Mouse (Mus musculus) kidney, postnatal 0 days (tissue): ENCODE results near the gene Ptpn14. TPM values are rescaled to one million over a fixed set of nuclear protein-coding genes. Genes with fewer than 3 reads are reported as not detected.
A peak's percentile ranks its signal among the peaks of the same experiment; 100 is the strongest.

Experiments used
- ATAC-seq: fragments of 200-750 bp; cut with Nextera tagmentation; replicated peaks from 2 replicates; pipeline ENCODE4 v1.8.0; 2017; ENCODE audit warnings: low read depth, moderate number of reproducible peaks, moderate TSS enrichment, moderate library complexity; ENCODE audit not compliant: low FRiP score
- DNase-seq: peaks from one replicate; pipeline ENCODE4 v3.0.0-alpha.2; 2016; ENCODE audit warnings: low spot score
- H3K27ac ChIP-seq: fragments of 300-500 bp; sonication (generic); 2 replicates; pipeline ENCODE4 v1.5.1; 2014; ENCODE audit warnings: mild to moderate bottlenecking
- H3K27me3 ChIP-seq: fragments of 300-500 bp; sonication (generic); 2 replicates; pipeline ENCODE4 v1.6.1; 2014; ENCODE audit warnings: low read length, mixed read lengths; ENCODE audit not compliant: insufficient read depth
- H3K36me3 ChIP-seq: fragments of 300-500 bp; sonication (generic); 2 replicates; pipeline ENCODE4 v1.6.1; 2014; ENCODE audit warnings: low read length, mixed read lengths; ENCODE audit not compliant: insufficient read depth
- H3K4me1 ChIP-seq: fragments of 300-500 bp; sonication (generic); replicated peaks from 2 replicates; pipeline ENCODE4 v1.6.1; 2014; ENCODE audit warnings: antibody characterized with exemption, low read length, mixed read lengths; ENCODE audit not compliant: insufficient read depth
- H3K4me2 ChIP-seq: fragments of 300-500 bp; sonication (generic); 2 replicates; pipeline ENCODE4 v1.6.1; 2014; ENCODE audit warnings: mild to moderate bottlenecking, low read length, moderate library complexity, mixed read lengths
- H3K4me3 ChIP-seq: fragments of 300-500 bp; sonication (generic); replicated peaks from 2 replicates; pipeline ENCODE4 v1.5.1; 2014; ENCODE audit warnings: low read depth, low read length
- H3K9ac ChIP-seq: fragments of 300-500 bp; sonication (generic); 2 replicates; pipeline ENCODE4 v1.6.1; 2014; ENCODE audit warnings: low read depth, low read length
- H3K9me3 ChIP-seq: fragments of 300-500 bp; sonication (generic); replicated peaks from 2 replicates; pipeline ENCODE4 v1.6.1; 2016; ENCODE audit warnings: low read length, inconsistent platforms, mixed read lengths
- CTCF ChIP-seq: IDR thresholded peaks from 2 replicates; pipeline ENCODE4 v1.5.1; 2016; ENCODE audit warnings: antibody characterized with exemption, low read depth, mild to moderate bottlenecking, moderate library complexity
- WGBS: fragments of 180-500 bp; shearing (Covaris S2); extraction: QIAGEN DNeasy Blood & Tissue Kit; methylation state at CpG from one replicate; pipeline ENCODE4 v1.1.7; 2014; 5-methylcytosine and 5-hydroxymethylcytosine counted together
- polyA plus RNA-seq: library from polyadenylated mRNA; unstranded; fragments of >200 nt; fragmentation: Nextera tagmentation; extraction: Ambion mirVana; gene quantifications from 2 replicates; pipeline ENCODE4 v1.2.1, GENCODE M21; 2015

Ptpn14 gene
- polyA plus RNA-seq, 1 experiment from 2014 or later = 11.1 TPM

- Histone ChIP-seq H3K9ac (peak within 1 kb of the TSS; percentile 75), H3K36me3 (no peaks in the 10 kb centered on the region), H3K4me3 (peak within 1 kb of the TSS; percentile 73), H3K27me3 (no peaks in the 10 kb centered on the region), H3K4me2 (peak within 1 kb of the TSS; percentile 88), H3K4me1 (0 out of 2 replicates have a peak, but pooled peaks cover 11% of the 10 kb centered on the region), H3K27ac (peak within 1 kb of the TSS; percentile 58), H3K9me3 (no peaks in the 10 kb centered on the region)
- no peak; the same call in 1 of the 2 replicates for TF ChIP-seq CTCF
- ATAC-seq (peak; percentile 90), DNase-seq (peak; percentile 83)
- WGBS = under 1% methylated on average over 68 of the region's 90 CpGs
Observed at GRCm38 (mm10) chr1:189921818-189922592, 193.9 kb downstream of the Ptpn14 start, which contains the start of gene Smyd2. TSS of gene Smyd2 (minus strand) at chr1:189922363.

DNA sequence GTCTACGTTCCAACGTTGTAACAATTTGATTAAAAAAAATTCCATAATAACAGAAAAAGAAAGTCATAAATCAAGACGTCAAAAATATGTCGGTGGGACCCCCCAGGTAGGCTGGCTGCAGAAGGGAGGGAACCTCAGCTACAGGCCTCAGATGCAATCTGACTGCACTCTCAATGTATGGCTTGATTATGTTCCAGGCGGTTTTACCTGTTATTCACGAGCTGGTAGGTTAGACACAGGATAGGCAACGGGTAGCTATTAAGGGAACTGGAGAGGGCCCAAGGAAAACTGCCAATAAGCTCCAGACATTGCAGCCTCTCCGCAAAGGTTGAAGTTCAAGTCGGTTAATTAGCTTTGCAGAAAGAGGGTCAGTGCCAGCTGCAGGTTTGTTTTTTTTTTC, 194.7 kb downstream of the Ptpn14 start:
- 0 out of 2 replicates have a peak, but pooled peaks cover 11% of the 10 kb centered on the region for H3K4me1 ChIP-seq
- H3K9me3 ChIP-seq = no peaks in the 10 kb centered on the region
- H3K4me3 ChIP-seq = peak overlapping the region; percentile 73
- no peak for TF ChIP-seq CTCF
- 13% methylated on average over 9 of the region's 9 CpGs for WGBS
- peak overlapping the region; percentile 75; the same call in 1 of the 2 replicates for H3K9ac ChIP-seq
- H3K4me2 ChIP-seq = peak overlapping the region; percentile 88
- no peaks in the 10 kb centered on the region for H3K36me3 ChIP-seq
- DNase-seq (no peak), ATAC-seq (no peak)
- no peak overlapping the region for H3K27ac ChIP-seq
- no peaks in the 10 kb centered on the region for H3K27me3 ChIP-seq

DNA sequence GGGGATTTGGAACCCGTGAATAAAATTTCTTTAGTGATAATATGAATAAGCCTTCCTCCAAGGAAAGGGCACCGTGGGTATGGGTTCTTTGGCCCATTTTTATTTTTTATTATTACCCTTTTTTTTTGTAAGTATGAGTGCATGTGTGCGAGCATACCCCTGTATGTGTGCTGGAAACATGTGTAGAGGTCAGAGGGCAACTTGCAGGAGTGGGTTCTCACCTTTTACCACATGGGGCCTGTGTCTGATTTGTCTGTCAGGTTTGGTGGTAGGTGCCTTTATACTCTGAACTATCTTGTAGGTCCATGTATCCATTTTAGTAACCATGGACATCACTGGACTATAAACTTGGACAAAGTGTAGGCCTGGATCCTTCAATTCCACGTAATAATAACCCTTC, 195.1 kb downstream of the Ptpn14 start:
- Histone ChIP-seq H3K27me3 (no peaks in the 10 kb centered on the region), H3K4me3 (no peak overlapping the region), H3K4me1 (0 out of 2 replicates have a peak, but pooled peaks cover 11% of the 10 kb centered on the region), H3K9me3 (no peaks in the 10 kb centered on the region), H3K4me2 (no peak overlapping the region), H3K27ac (no peak overlapping the region), H3K36me3 (no peaks in the 10 kb centered on the region), H3K9ac (no peak overlapping the region)
- DNase-seq (no peak), ATAC-seq (no peak)
- WGBS = 84% methylated on average over 4 of the region's 4 CpGs
- TF ChIP-seq CTCF = no peak

DNA sequence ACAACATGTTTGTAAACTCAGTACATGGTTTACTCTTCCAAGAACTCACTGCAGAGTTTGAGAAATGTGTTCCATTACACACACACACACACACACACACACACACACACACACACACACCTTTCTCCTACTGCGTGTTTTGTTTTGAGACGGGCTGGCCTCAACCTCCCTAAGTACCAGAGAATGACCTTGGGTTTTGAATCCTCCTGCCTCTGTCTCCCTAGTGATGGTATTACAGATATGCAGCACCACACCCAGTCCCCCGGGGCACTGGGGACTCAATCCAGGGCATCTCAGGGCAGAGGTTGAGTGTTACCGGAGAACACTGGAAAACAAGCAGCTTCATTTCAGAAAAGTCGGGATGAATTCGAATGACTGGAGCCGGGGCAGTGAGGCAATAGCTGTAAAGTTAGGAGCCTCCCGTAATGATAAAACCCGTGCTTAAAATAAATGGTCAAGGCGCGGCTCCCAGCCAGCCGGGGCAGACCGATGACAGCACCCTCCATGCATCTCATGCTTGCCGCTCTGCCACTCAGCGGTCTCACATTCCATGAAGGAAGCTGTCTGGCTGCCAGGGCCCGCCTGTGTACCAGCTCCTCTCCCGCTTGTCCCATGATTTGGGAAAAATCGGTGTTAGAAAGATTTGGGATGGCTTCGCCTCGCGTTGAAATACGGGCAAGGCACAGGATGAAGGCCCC, 196.0 kb downstream of the Ptpn14 start:
- 70% methylated on average over 22 of the region's 22 CpGs for WGBS
- Histone ChIP-seq H3K27ac (no peak overlapping the region), H3K27me3 (no peaks in the 10 kb centered on the region), H3K4me2 (no peak overlapping the region), H3K36me3 (no peaks in the 10 kb centered on the region), H3K9ac (no peak overlapping the region), H3K4me3 (no peak overlapping the region), H3K4me1 (0 out of 2 replicates have a peak, but pooled peaks cover 11% of the 10 kb centered on the region), H3K9me3 (no peaks in the 10 kb centered on the region)
- TF ChIP-seq CTCF = no peak
- no peak for DNase-seq
- ATAC-seq = no peak

GRCm38 (mm10) chr1:189926279-189926678, 198.2 kb downstream of the Ptpn14 start:
- H3K27me3 ChIP-seq = no peaks in the 10 kb centered on the region
- no peak overlapping the region for H3K27ac ChIP-seq
- H3K9ac ChIP-seq = no peak overlapping the region
- no peaks in the 10 kb centered on the region for H3K9me3 ChIP-seq
- 63% methylated on average over 8 of the region's 8 CpGs for WGBS
- H3K4me2 ChIP-seq = no peak overlapping the region
- H3K4me3 ChIP-seq = no peak overlapping the region
- ATAC-seq = no peak
- TF ChIP-seq CTCF = no peak
- DNase-seq = no peak
- H3K36me3 ChIP-seq = no peaks in the 10 kb centered on the region
- 0 out of 2 replicates have a peak, but pooled peaks cover 10% of the 10 kb centered on the region for H3K4me1 ChIP-seq

Other genes starting within 250 kb of the Ptpn14 start
- 42.1 and 42.5 TPM in 2 replicates for gene Cenpf, start 40.2 kb upstream of the Ptpn14 start, polyA plus RNA-seq
- gene Smyd2, start 194.1 kb downstream of the Ptpn14 start, polyA plus RNA-seq = 70.4 and 72.1 TPM in 2 replicates